In the genomic region with DNA sequence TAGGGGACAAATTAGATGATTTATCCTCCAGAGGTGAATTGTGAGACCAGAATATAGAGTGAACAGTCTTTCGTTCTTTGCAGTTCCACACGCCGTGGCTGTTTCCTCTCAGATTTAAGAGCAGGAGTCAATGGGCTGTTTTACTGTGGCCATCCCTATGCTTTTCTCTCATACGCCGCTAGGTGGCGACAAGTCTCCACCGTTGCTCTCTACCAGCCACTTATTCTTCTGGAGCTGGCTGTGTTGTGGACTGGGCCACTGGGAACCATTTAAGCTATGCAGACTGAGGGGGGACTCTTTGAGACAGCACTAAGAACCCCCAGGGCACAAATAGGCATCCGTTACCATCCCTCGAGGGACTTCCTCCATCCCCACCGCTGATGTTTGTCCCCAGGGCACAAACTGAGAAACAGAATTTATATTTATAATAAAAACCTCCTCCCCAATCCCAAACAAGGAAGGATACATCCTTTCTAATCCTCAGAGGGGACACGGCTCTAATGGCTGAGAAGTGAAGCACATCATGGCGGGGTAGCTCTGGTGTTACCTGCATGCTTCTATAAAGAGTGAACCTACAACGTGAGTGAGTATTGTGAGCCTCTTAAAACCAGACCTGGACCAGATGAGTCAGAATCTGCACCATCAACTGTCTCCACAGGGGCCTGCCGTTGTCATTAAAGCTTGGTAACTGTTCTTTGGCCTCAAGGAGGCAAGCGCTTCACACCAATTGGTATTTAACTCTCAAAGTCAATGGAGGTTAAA, we compare ENCODE assay signal across 9 mouse cellular contexts. TPM values are rescaled to one million over a fixed set of nuclear protein-coding genes. Genes with fewer than 3 reads are reported as not detected.
DNase-seq lines count a peak whose midpoint lies in the region; ATAC-seq lines count a peak whose summit lies in the region.
"Had no signal": no experiment of that assay in that cellular context is flagged by ENCODE, and none has a peak within 500 bp of the region (broad histone marks: within the 10 kb centered on the region; RNA-seq: fewer than 3 reads in every experiment).

No protein-coding gene starts in this region.

- peak; percentile 77 for ATAC-seq in intestine, embryonic 15.5 days
- peak; percentile 87 for ATAC-seq in midbrain, embryonic 15.5 days (replicated peaks)
- ATAC-seq in stomach, embryonic 16.5 days (ENCODE audit: insufficient read depth, low FRiP score), result peak; percentile 52; the same call in 1 of the 2 replicates

- no peaks in the 10 kb centered on the region for H3K4me1 ChIP-seq in intestine, embryonic 15.5 days (replicated peaks)
- 0 out of 2 replicates have a peak, but pooled peaks cover 5% of the 10 kb centered on the region for H3K4me1 ChIP-seq in midbrain, embryonic 15.5 days
- no peaks in the 10 kb centered on the region for H3K4me1 ChIP-seq in stomach, embryonic 16.5 days (ENCODE audit: control insufficient read depth, insufficient read depth, low read length)

- no peak overlapping the region for H3K4me3 ChIP-seq in intestine, embryonic 15.5 days (replicated peaks)
- no peak overlapping the region for H3K4me3 ChIP-seq in midbrain, embryonic 15.5 days
- H3K4me3 ChIP-seq in stomach, embryonic 16.5 days (replicated peaks; ENCODE audit: low read length), result no peak overlapping the region
- H3K4me3 ChIP-seq: erythroblast, embryonic 14.5 days had no signal

- H3K27me3 ChIP-seq in intestine, embryonic 15.5 days (replicated peaks), result no peaks in the 10 kb centered on the region
- H3K27me3 ChIP-seq in midbrain, embryonic 15.5 days (replicated peaks), result peaks cover 3% of the 10 kb centered on the region; the same call in 1 of the 2 replicates
- H3K27me3 ChIP-seq in stomach, embryonic 16.5 days (ENCODE audit: control insufficient read depth, insufficient read depth, low read length), result no peaks in the 10 kb centered on the region

- WGBS in intestine, embryonic 15.5 days, result 32% methylated on average over 15 of the region's 15 CpGs
- WGBS in midbrain, embryonic 15.5 days, result 26% methylated on average over 15 of the region's 15 CpGs
- 31% methylated on average over 15 of the region's 15 CpGs for WGBS in stomach, embryonic 16.5 days

- intact Hi-C loops in left cerebral cortex, postnatal 36 days (cut with DNase I), result loop anchor here (10.0 kb wide), 2 partner anchors 294 to 1844 kb away; a partner anchor contains a TSS

- H3K9me3 ChIP-seq in intestine, embryonic 15.5 days, result no peaks in the 10 kb centered on the region
- H3K9me3 ChIP-seq in midbrain, embryonic 15.5 days, result no peaks in the 10 kb centered on the region
- H3K9me3 ChIP-seq in stomach, embryonic 16.5 days (replicated peaks; ENCODE audit: control insufficient read depth, low read length), result no peaks in the 10 kb centered on the region

- H3K36me3 ChIP-seq in intestine, embryonic 15.5 days, result no peaks in the 10 kb centered on the region
- H3K36me3 ChIP-seq in midbrain, embryonic 15.5 days (replicated peaks), result no peaks in the 10 kb centered on the region
- H3K36me3 ChIP-seq in stomach, embryonic 16.5 days (ENCODE audit: control insufficient read depth, insufficient read depth, low read length), result no peaks in the 10 kb centered on the region

- no peak overlapping the region for H3K4me2 ChIP-seq in intestine, embryonic 15.5 days (replicated peaks)
- no peak overlapping the region for H3K4me2 ChIP-seq in midbrain, embryonic 15.5 days
- H3K4me2 ChIP-seq in stomach, embryonic 16.5 days (ENCODE audit: low read depth, low read length), result no peak overlapping the region

- no peak overlapping the region for H3K9ac ChIP-seq in intestine, embryonic 15.5 days
- H3K9ac ChIP-seq in midbrain, embryonic 15.5 days, result no peak overlapping the region
- H3K9ac ChIP-seq in stomach, embryonic 16.5 days (ENCODE audit: low read length), result no peak overlapping the region

- no peak overlapping the region for H3K27ac ChIP-seq in intestine, embryonic 15.5 days
- H3K27ac ChIP-seq in midbrain, embryonic 15.5 days, result no peak overlapping the region
- H3K27ac ChIP-seq in stomach, embryonic 16.5 days (ENCODE audit: low read length), result no peak overlapping the region

- peak; percentile 16 to 53 for DNase-seq in spleen, postnatal 10 days (ENCODE audit: low spot score in 2 of 2)
- no peak for DNase-seq in spleen, postnatal 36 days (ENCODE audit: low spot score in 2 of 2)
- peak; percentile 73 to 86 for DNase-seq in cerebellum, adult 18-20 months
- peak; percentile 75 for DNase-seq in forelimb bud, embryonic 11.5 days (ENCODE audit: low read depth, low spot score)
- peak; percentile 57 to 65 for DNase-seq in left cerebral cortex, postnatal 36 days (ENCODE audit: low spot score in 2 of 2)

RNA-seq across cellular contexts. Expression of a gene that starts 33.0 kb away (rescaled TPM):
- 121 and 138 TPM in 2 replicates for polyA plus RNA-seq in intestine, embryonic 15.5 days (2015; fragmentation: Nextera tagmentation; extraction: Ambion mirVana)
- total RNA-seq in left cerebral cortex, postnatal 36 days (2021), result 10 to 100 TPM; 56.9 to 58.9 TPM
- polyA plus RNA-seq in midbrain, embryonic 15.5 days (2015; fragmentation: Nextera tagmentation; extraction: Ambion mirVana), result 98.1 and 104 TPM in 2 replicates
- polyA plus RNA-seq in stomach, embryonic 16.5 days (2015; fragmentation: Nextera tagmentation; extraction: Ambion mirVana), result 133 and 134 TPM in 2 replicates

Comparison
In these comparisons a context has a peak if more than half of its experiments do, and no peak if none do; other contexts are left out.
1. DNase-seq: peak in spleen, postnatal 10 days (2 of 2), cerebellum, adult 18-20 months (2 of 2), forelimb bud, embryonic 11.5 days (single experiment) and left cerebral cortex, postnatal 36 days (2 of 2); none in spleen, postnatal 36 days (0 of 2).
2. Peak in every context shown above with its lines, with median percentiles within 50 percentile points of each other: ATAC-seq.